Mouse (Mus musculus) cerebellum, postnatal 4 days (tissue): ENCODE data around the gene Plch1.

ENCODE experiments used
- DNase-seq, 2 experiments: peaks; one replicate each; pipeline ENCODE4 v3.0.0; 2022; ENCODE audit warnings: low spot score in 2 of 2, mixed read lengths in 1 of 2

The Plch1 gene

DNA sequence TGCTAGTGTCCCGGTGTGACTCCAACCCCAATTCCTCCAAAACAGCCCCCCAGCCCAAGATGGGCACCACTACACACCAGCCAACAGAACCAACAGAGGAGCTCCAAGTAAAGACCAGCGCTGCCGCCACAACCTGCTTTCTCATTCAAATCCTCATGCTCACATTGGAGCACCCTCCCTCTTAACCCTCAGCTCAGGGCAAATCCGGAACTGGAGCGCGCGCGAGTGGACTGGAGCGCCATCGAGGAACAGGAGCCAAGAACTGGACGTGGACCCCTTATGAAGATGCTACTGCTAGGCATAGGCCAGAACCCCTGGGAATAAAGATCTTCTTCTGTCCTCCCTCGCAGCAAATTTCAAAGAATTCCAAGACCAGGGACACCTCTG is at the start of gene Plch1:
TSS of gene Plch1 (minus strand) at position 164 of the 387 bp plus-strand sequence.
- DNase-seq: peak; percentile 37 to 63

DNA sequence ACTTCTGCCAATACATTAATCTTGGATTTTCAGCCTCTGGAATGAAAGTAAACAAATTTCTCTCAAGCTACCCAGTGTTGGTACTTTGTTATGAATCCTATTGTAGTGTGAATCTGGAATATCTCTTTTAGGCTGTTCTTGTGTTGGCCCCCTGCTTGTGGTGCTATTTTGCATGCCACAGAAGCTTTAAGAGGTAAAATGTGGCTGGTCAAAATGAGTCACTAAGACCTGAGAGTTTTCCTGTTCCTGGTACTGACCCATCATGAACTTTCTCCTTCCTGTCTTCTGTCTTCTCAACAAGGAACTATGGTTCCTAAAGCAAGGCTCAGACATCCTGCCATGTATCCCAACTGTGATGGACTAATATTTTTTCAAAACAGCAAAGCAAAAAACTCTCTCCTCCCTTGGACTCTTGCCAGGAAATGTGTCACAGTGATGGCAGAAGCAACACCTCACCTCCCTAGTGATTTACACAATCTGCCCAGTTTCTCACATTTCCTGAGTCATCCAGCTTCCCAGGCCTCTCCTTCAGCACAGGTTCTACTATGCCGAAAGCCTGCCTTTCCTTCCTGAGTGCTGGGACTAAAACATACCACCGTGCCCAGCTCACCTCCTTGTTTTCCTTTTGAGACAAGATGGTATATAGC is 42.1 kb upstream of the Plch1 start:
- no peak for DNase-seq

DNA sequence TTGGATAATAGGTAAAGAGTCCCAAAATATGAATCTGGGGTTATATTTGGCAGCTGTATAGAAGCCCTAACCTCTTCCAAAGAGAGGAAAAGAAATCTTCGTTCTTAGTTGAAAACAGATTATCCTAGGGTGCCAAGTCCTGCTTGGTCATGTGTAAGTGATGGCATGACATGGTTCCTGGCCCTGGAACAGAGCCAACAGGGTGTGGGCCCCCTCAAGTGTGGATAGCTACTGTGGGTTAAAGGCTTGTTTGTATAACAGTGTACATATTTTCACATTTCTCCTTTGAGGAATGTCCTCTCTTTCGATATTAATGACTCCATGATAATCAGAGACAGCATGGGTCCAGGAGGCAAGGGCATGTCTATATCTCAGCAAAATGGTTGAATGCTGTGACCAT is 39.7 kb upstream of the Plch1 start:
- DNase-seq: no peak

DNA sequence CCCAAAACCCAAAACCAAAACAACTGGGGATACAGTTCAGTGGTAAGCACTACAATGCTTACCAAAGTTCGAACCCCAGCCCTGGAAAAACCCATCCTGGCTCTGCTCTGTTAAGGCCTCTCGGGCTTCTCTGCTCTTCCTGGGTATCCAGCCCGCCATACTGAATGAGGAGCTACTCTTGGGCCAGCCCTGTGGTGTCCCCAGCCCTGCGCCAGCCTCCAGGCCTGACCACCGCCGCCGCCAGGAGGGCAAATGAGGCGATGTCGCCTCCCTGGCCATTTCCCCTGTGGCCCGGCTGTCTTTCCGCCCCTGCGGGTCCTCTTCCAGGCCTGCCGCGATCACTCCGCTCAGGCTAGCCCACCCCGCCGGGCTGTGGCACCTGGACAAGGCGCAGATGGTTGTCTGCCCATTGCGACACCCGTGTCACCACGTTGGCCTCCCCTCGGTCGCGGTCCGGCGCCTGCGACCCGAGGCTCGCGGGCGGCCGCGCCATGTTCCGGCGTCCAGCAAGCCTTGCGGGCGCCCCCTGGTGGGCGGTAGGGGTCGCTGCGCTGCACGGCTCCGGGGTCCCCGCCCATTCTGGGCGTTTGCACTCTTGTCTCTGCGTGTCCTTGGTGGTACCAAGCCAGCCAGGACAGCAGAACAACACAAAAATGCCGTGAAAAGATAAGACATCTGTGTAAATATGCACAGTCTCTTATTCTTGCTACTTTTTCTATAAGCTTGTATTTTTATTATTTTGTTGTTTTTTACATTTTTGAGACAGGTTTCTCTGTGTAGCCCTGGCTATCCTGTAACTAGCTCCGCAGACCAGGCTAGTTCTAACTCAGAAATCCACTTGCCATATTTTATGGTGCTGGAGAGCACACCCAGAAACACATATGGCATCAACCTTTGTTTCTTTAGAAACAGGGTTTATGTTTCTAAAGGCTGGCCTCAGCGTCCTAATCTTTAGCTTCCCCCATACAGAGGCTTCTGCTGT is 29.9 kb upstream of the Plch1 start, which contains the start of gene E130311K13Rik:
TSS of gene E130311K13Rik (minus strand) at position 595 of the 982 bp plus-strand sequence.
- peak; percentile 90 to 93 for DNase-seq

DNA sequence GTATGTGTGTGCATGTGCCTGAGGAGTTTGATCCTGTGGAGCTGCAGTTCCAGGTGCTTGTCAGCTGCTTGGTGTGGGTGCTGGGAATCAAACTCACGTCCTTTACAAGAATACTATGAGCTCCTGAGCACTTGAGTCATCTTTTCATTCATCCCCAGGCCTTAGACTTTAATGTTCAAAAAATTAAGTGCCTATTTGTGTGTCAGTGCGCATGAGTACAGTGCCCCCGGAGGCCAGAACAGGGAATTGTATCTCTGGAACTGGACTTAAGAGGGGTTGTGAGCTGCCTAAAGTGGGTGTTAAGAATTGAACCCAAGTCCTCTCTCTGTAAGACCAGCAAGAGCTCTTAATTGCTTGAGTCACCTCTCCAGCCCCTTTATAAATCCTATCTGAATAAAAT is 20.4 kb upstream of the Plch1 start:
- DNase-seq: no peak

DNA sequence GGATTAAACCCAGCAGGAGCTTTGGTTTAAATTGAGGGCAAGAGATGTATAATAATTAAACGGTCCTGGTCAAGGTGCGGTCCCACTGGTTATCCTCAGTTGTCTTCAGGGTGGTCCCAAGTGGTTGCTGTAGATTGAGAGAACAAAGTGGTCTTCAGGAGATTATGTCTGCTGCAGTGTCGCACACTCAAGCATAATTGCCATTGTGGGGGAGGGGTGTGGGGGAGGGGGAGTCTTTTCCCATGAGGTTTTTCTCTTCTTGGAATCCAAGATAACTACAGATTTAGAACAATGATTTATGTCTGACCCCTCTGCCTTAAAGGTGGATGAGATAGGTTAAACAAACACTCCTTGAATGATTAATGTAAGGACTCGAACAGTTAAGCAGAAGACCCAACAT is 11.0 kb upstream of the Plch1 start:
- DNase-seq: no peak

DNA sequence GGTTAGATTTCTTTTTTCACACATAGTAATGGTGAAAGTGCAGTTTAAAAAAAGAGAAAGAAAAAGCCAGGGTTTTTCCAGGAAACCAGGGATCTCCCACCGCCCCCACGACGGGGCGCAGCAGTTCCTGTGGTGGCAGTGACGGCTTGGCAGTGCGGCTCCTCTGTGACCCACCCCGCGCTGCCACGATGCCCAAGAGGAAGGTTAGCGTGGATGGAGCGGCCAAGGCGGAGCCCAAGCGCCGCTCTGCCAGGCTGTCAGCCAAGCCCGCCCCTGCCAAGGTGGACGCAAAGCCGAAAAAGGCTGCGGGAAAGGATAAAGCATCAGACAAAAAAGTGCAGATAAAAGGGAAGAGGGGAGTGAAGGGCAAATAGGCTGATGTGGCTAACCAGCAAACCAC is 6.0 kb upstream of the Plch1 start:
- peak in 1 of 2 experiments; percentile 16 for DNase-seq

DNA sequence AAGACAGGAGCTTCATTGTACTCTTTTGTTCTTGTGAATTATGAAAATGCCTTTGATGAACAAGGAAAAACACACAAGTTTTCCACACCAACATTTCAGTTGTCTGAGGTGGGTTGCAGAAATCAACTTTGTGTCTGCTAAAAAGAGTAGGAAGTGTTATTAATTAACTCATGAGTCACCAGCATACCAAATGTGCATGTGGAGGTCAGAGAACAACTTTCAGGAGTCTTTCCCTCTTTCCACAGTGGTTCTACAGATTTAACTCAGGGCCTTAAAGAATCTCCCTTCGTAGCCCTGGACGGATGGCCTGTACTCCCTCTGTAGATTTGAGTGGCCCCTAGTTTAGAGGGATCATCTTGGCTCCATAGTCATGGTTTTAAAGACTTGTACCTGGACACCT is 4.9 kb upstream of the Plch1 start:
- no peak for DNase-seq

DNA sequence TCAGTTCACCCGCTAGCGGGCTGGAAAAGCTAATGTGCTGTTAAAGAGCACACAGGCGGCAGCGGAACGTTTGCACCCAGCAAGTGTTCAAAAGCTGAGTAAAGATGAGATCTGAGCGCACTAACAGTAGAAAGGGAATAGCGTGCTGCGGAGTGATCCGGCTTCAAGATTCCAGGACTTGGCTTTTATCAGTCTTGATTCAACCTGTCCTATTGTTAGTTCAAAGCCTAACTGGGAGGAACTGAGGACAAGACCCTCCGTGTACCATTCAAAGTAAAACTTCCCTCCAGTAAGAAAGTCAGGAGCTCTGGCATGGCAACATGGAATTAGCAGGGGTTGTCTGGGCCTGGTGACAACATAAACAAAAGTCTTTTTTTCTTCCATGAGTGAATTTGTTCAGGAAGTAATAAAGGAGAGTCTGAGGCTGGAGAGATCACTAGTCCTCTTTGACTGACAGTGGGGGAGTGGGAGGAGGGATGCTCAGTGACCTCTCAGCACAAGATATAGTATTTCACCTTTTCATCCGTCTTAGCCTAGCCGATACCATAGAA is 824 bp upstream of the Plch1 start:
- DNase-seq: no peak

DNA sequence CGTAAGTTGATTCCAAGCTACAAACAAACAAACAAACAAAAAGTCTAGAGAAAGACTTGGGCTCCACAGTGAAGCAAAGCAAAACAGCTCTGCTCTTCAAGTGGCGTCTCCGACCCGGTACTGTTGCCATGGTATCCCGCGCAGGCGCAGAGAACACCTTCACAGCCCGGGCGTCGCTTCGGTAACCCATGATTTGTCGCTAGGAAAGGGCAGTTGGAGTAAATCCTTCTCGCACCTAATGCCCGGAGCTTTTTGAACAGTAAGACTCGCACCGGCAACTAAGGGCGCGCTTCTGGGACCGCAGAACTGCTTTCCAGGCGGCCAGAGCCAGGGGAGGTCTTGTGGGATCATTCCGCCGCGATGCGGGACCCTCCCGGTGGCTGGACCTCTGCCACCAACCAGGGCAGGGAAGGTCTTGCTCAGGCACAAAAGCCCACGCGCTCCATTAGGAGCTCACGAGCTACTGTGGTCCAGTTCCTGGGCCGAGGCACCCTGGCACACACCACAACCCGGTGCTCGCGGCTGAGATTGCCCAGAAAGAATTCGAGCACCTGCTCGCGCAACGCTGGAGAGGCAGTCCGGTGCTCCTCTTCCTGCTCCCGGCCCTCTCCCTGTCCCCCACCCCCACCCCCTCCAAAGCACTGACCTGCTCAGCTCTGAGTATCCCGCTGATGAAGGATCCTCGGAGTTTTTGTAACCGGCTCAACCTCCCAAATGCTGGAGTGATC is 527 bp downstream of the Plch1 start:
- DNase-seq: peak; percentile 61 to 77

DNA sequence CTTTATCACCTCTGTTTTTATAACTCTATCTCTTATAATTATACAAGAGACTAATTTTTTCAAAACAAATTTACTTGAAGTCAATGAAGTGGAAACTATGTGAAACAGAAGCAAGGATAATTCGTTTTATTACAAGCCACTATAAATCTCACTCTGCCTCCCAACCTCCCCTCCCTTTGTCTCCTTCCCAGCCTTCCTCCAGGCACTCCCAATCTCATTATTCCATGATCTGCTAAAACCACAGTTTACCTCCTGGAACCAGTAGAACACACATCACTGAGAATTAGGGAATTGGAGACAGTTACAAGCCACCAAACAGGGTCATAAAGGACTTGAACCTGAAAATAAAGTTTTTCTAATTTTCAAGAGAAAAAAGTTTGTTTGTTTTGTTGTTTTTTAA is 2.1 kb downstream of the Plch1 start:
- DNase-seq: no peak

DNA sequence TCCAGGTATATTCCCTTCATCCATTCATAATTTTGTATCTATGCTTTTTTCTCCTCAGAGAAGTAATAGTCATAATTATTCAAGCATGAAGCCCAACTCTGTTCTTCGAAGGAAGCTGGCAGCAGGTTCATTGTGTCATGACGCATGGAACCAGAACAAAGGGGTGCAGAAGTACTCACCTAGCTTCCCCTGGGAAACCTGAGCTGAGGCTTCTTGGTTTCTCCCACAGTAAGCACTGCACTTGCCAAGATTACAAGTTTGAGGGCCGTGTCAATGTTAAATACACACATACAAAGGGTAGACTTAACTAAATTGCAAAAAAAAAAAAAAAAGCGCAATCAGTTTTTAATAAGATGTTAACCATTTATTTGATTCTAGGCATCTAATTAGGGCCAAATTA is 3.0 kb downstream of the Plch1 start:
- DNase-seq: no peak

DNA sequence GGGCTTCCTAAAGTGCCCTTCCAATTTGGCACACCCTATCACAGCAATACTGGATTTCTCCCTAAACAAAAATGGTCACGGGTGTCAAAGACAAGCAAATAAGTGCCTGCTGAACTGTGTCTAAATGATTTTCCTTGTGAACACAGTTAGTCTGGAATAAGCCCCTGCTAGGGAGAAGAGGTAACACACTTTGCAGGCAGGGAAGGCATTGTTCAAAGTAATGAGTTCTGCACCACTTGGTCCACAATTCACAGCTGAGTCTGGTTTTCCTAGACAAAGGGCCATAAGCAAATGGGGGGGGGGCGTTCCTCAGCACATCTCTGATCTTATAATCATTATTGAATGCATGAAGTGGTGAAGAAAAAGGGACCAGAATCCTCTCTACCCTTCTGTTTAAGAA is 3.5 kb downstream of the Plch1 start:
- DNase-seq: no peak

DNA sequence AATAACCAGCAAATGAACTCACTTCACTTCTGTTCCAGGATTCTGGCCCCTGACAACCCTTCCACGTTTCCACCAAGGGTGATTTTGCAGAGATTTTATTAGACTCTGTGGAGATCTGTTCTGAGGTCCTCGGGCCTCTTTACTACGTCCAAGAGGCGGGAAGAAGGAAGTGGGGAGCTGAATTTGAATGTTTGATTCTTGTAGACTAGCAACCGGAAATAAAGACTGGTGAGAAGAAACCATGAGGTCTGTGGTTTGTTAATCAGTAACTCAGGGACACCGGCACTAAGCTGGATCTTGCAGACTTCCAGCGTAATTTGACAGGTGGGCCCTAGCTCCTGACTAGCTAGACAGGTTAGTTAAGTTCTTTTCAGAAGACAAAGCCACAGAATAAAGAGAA is 5.6 kb downstream of the Plch1 start:
- DNase-seq: no peak

DNA sequence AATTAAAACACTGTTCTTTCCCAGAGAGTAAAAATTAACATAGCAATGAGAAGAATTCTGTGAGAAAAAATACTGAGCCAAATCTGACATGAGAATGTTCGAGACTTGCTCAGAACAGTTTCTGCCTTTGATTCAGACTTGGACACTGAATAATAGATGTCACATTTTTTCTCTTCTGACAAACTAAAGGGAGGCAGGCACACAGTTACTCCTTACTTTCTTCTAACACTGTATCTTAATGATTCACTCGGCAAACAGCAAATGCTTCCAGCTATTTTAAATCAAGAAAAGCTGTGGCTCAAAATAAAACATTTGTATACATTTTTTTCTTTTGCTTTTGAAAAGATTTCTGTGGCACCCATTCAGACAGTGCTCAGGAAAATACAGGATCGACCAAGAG is 7.1 kb downstream of the Plch1 start:
- DNase-seq: no peak

DNA sequence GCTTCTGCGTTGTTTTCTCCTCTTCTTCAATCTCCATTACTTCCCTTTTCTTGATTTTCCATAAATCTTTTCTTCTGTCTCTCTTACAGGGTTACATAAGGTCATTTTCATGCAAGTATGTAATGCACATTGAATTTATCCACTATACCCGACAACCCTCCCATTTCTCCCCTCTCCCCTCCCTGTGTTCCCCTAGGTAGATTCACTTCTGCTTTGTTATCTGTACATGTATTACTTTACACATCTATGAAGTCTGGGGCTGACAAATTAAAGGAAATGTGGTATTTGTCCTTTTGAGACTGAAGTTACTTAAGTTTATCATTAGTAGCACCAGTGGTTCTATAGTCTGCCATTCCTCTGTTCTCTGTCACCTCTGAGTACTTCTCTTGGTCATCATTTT is 18.2 kb downstream of the Plch1 start:
- DNase-seq: no peak

DNA sequence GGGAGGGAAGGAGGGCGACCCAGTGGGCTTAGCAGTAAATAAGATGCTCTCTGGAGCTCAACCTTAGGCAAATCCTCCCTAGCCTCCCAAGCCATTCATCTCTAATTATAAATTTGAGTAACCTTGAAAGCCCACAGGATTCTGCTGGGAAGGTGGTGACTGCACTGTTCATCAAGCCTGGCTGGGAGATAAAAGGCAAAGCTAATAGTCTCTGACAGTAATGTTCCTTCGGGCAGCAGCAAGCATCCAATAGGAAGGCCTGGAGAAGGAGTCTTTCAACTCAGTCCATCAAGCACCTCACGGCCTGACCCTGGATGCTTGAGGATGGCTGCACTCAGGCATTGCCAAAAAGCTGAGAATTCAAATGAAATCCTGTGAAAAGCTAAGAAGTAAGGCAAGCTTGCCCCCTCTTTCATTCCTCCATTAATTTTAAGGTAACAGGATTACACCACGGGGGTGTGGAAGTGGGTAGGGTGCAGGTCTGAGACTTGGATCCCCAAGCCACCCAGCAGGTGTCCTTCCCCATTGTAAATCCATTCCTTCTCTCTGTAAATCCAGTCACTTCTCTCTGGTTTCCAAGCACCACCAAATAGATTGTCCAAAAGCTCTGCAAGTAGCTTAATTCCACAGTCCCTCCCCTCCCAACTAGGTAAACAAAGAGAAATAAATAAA is 20.1 kb downstream of the Plch1 start:
- DNase-seq: no peak

DNA sequence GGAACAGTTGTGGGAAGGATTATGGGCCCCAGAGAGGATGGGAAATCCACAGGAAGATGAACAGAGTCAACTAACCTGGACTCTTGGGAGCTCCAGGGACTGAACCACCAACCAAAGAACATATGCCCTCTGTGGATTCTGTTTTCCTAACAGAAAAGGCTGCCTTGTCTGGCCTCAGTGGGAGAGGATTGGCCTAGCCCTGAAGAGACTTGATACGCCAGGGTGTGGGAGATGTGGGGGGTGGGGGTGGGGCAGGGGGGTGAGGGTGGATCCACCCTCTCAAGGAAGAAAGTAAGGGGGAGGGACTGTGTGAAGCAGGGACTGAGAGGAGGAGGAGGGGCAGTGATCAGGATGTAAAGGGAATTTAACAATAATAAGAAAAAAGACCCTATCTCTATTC is 26.5 kb downstream of the Plch1 start:
- DNase-seq: no peak

DNA sequence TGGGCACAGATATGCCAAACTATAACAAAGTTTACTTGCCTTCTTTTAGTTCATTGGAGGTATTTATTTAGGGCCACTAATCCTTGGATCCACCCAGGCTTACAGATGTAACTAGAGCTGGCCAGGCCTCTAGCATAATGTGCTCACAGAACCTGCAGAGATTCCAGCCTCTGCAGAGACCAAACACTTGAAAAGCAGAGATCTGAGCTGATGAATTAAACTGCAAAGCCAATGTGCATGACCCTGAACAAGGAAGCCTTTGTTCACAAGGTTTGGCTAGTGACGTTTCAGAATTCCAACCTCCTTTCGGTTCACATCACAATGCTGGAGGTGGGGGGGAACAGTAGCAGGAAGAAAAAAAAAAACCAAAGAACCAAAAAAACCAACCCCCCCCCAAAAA is 28.0 kb downstream of the Plch1 start:
- no peak for DNase-seq

DNA sequence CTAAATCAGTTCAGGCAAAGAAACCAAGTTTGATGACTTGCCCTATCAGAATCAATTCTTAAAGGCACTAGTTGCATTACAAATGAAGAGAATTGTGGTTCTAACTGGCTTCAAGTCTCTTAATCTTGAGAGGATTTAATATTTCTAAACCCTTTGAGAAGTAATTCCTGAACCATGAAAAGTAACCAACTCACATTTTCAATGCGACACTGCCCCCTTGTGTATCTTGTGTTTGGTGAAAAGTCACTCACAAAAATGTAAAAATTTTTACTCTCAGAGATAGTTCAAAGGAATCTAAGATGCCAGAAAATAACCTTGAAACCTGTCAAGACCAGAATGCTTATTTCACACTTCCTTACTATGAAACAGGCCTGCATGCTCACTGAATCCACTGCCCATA is 31.0 kb downstream of the Plch1 start:
- DNase-seq: peak in 1 of 2 experiments; percentile 52

DNA sequence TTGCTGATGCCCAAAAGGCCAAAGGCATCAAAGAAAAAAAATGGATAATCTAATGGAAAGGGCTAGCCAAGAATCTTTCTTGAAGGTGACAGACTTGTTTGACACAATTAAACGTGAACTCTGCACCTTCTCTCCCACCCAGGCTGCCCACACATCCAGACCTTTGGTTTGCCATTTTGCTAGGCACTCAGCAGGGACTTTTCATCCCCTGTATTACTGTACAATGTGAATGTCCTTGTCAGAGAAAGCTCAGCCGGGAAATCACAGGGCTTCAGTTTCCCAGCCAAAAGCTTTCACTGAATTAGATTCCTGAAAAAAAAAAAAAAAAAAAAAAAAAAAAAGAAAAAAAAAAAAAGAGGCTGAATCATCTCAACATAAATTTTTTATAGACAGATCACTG is 34.2 kb downstream of the Plch1 start:
- no peak for DNase-seq

DNA sequence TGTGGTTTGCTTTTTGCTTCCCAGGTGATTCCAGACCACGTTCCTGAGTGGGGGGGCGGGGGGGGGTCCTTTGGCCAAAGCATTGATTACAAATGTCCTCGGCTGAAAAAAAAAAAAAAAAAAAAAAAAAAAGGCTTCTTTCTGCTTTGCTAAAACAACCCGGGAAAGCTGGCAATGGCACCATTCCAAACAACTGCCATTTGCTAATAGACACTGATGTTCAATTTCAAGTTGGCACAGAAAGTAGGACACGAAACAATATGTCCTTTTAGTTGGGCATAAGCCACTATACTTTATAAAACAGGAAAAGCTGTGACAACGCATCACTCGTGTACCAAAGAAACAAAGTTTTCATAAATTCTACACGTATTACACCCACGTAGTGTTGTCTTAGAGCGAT is 36.6 kb downstream of the Plch1 start:
- no peak for DNase-seq
